Comparison of ENCODE assay signal across 11 mouse cellular contexts in genomic region chr7:133824579-133824978, GRCm38 (mm10). TPM values are rescaled to one million over a fixed set of nuclear protein-coding genes. Genes with fewer than 3 reads are reported as not detected.
DNase-seq lines count a peak whose midpoint lies in the region; ATAC-seq and TF ChIP-seq lines count a peak whose summit lies in the region.
"Had no signal": no experiment of that assay in that cellular context is flagged by ENCODE, and none has a peak within 500 bp of the region (broad histone marks: within the 10 kb centered on the region; RNA-seq: fewer than 3 reads in every experiment).

No protein-coding gene starts in this region.

- ATAC-seq in heart, postnatal 0 days (ENCODE audit: insufficient read depth, low read depth), result no peak
- no peak for ATAC-seq in heart, embryonic 12.5 days (ENCODE audit: insufficient number of reproducible peaks, low FRiP score)
- no peak for ATAC-seq in activated CD4-positive, CD25-positive, alpha-beta regulatory T cell, adult 4 months

- H3K36me3 ChIP-seq in heart, postnatal 0 days (replicated peaks; ENCODE audit: control insufficient read depth, insufficient read depth, low read length), result no peaks in the 10 kb centered on the region
- no peaks in the 10 kb centered on the region for H3K36me3 ChIP-seq in heart, embryonic 12.5 days
- H3K36me3 ChIP-seq in thymus, adult 2 months (ENCODE audit: control insufficient read depth, insufficient read depth, low read length), result no peaks in the 10 kb centered on the region
- H3K36me3 ChIP-seq: hindbrain, embryonic 15.5 days; liver, embryonic 13.5 days had no signal

- H3K4me1 ChIP-seq in heart, postnatal 0 days (ENCODE audit: control insufficient read depth, insufficient read depth), result peaks cover 4% of the 10 kb centered on the region; the same call in 1 of the 2 replicates
- peaks cover 12% of the 10 kb centered on the region for H3K4me1 ChIP-seq in heart, embryonic 12.5 days (replicated peaks)
- H3K4me1 ChIP-seq in thymus, adult 2 months (replicated peaks; ENCODE audit: control insufficient read depth, insufficient read depth, low read length), result no peaks in the 10 kb centered on the region
- H3K4me1 ChIP-seq: hindbrain, embryonic 15.5 days; liver, embryonic 13.5 days had no signal

- no peak for TF ChIP-seq EP300 in heart, postnatal 0 days (IDR thresholded peaks at IDR 0.05; ENCODE audit: low read depth)

- H3K27ac ChIP-seq in heart, postnatal 0 days (ENCODE audit: low read depth), result no peak overlapping the region
- no peak overlapping the region for H3K27ac ChIP-seq in heart, embryonic 12.5 days (ENCODE audit: poor library complexity, severe bottlenecking)
- H3K27ac ChIP-seq in thymus, adult 2 months (ENCODE audit: control insufficient read depth, insufficient read depth, low read length), result no peak overlapping the region
- H3K27ac ChIP-seq: hindbrain, embryonic 15.5 days; liver, embryonic 13.5 days had no signal

- no peak overlapping the region for H3K9ac ChIP-seq in heart, postnatal 0 days (replicated peaks; ENCODE audit: low read depth, low read length)
- no peak overlapping the region for H3K9ac ChIP-seq in heart, embryonic 12.5 days
- H3K9ac ChIP-seq: hindbrain, embryonic 15.5 days; liver, embryonic 13.5 days had no signal

- no peak overlapping the region for H3K4me3 ChIP-seq in heart, postnatal 0 days (ENCODE audit: low read depth, low read length)
- H3K4me3 ChIP-seq in heart, embryonic 12.5 days, result no peak overlapping the region
- no peak overlapping the region for H3K4me3 ChIP-seq in thymus, adult 2 months (ENCODE audit: control insufficient read depth, insufficient read depth, low read length)
- H3K4me3 ChIP-seq: hindbrain, embryonic 15.5 days; liver, embryonic 13.5 days had no signal

- H3K9me3 ChIP-seq in heart, postnatal 0 days (replicated peaks; ENCODE audit: control insufficient read depth, low read length), result no peaks in the 10 kb centered on the region
- H3K9me3 ChIP-seq in heart, embryonic 12.5 days (replicated peaks), result peaks cover 11% of the 10 kb centered on the region
- H3K9me3 ChIP-seq: hindbrain, embryonic 15.5 days; liver, embryonic 13.5 days had no signal

- H3K27me3 ChIP-seq in heart, postnatal 0 days (ENCODE audit: control insufficient read depth, insufficient read depth, low read length), result no peaks in the 10 kb centered on the region
- H3K27me3 ChIP-seq in heart, embryonic 12.5 days (replicated peaks), result no peaks in the 10 kb centered on the region
- H3K27me3 ChIP-seq in thymus, adult 2 months (ENCODE audit: control insufficient read depth, insufficient read depth, low read length), result no peaks in the 10 kb centered on the region
- H3K27me3 ChIP-seq: hindbrain, embryonic 15.5 days; liver, embryonic 13.5 days had no signal

- TF ChIP-seq CTCF in heart, postnatal 0 days (IDR thresholded peaks at IDR 0.05; ENCODE audit: low read depth), result peak; percentile 32
- TF ChIP-seq CTCF in thymus, adult 2 months (IDR thresholded peaks at IDR 0.05; ENCODE audit: borderline replicate concordance, control insufficient read depth, extremely low read depth, insufficient read depth, low read length, poor library complexity), result no peak

- no peak overlapping the region for H3K4me2 ChIP-seq in heart, postnatal 0 days (ENCODE audit: low read depth, low read length)
- H3K4me2 ChIP-seq in heart, embryonic 12.5 days, result no peak overlapping the region
- H3K4me2 ChIP-seq: hindbrain, embryonic 15.5 days; liver, embryonic 13.5 days had no signal

- WGBS in heart, postnatal 0 days, result 90% methylated on average over 2 of the region's 2 CpGs
- 89% methylated on average over 2 of the region's 2 CpGs for WGBS in heart, embryonic 12.5 days
- WGBS in thymus, adult 2 months, result 94% methylated on average over 2 of the region's 2 CpGs

- no peak for TF ChIP-seq POLR2A in thymus, adult 2 months (IDR thresholded peaks at IDR 0.05; ENCODE audit: control insufficient read depth, extremely low read depth, insufficient read depth, low read length, poor library complexity)

- no peak for DNase-seq in heart, postnatal 0 days (ENCODE audit: low spot score)
- peak; percentile 27 for DNase-seq in thymus, adult 2 months
- no peak for DNase-seq in thymus, postnatal 36 days
- DNase-seq in kidney, postnatal 10 days, result peak; percentile 33
- peak; percentile 15 for DNase-seq in thymus, postnatal 25 days
- DNase-seq in layer of hippocampus, adult 9-10 months (ENCODE audit: low spot score), result no peak
- DNase-seq: gastrocnemius, postnatal 25 days; liver, embryonic 13.5 days had no signal

RNA-seq across cellular contexts. Expression of gene Dhx32, which starts 42.1 kb away (rescaled TPM):
- 59.8 and 64.3 TPM in 2 replicates for total RNA-seq in heart, postnatal 0 days (2014; rRNA removed; ENCODE audit: low replicate concordance)
- 33.1 and 37.1 TPM in 2 replicates for polyA plus RNA-seq in heart, postnatal 0 days (2015; fragmentation: Nextera tagmentation; extraction: Ambion mirVana)
- 30.5 and 31.9 TPM in 2 replicates for polyA plus RNA-seq in heart, embryonic 12.5 days (2016; fragmentation: Nextera tagmentation; extraction: Ambion mirVana)
- 18.7 and 20.8 TPM in 2 replicates for polyA plus RNA-seq in thymus, adult 2 months (2012; rRNA removed)
- polyA plus RNA-seq in activated CD4-positive, CD25-positive, alpha-beta regulatory T cell, adult 4 months (2017; shearing (Covaris generic)), result 10 to 100 TPM in 1 of 2 experiments, 1 to 10 TPM in 1; 8.3 to 10.4 TPM

RNA-seq across cellular contexts. Expression of gene Fank1, which starts 47.9 kb away (rescaled TPM):
- not detected in 2 replicates for total RNA-seq in heart, postnatal 0 days (2014; rRNA removed; ENCODE audit: low replicate concordance)
- 0.08 and 0.41 TPM in 2 replicates for polyA plus RNA-seq in heart, postnatal 0 days (2015; fragmentation: Nextera tagmentation; extraction: Ambion mirVana)
- polyA plus RNA-seq in heart, embryonic 12.5 days (2016; fragmentation: Nextera tagmentation; extraction: Ambion mirVana), result 0.37 TPM in 1 of 2 replicates, not detected in the other
- 0.08 and 0.32 TPM in 2 replicates for polyA plus RNA-seq in thymus, adult 2 months (2012; rRNA removed)
- polyA plus RNA-seq in activated CD4-positive, CD25-positive, alpha-beta regulatory T cell, adult 4 months (2017; shearing (Covaris generic)), result not detected
- total RNA-seq: gastrocnemius, postnatal 25 days had no signal
- polyA plus RNA-seq: liver, embryonic 13.5 days had no signal

Comparison
In these comparisons a context has a peak if more than half of its experiments do, and no peak if none do; other contexts are left out.
1. DNase-seq: peak in thymus, adult 2 months (single experiment), kidney, postnatal 10 days (single experiment) and thymus, postnatal 25 days (single experiment); none in heart, postnatal 0 days (single experiment), thymus, postnatal 36 days (0 of 2) and layer of hippocampus, adult 9-10 months (single experiment).